Mouse (Mus musculus): Measurements from ENCODE around the gene Gm5148. TPM values are rescaled to one million over a fixed set of nuclear protein-coding genes. Genes with fewer than 3 reads are reported as not detected.

Gm5148 gene
- polyA plus RNA-seq, 1 experiment from 2014 or later, result 4.8 TPM

DNA sequence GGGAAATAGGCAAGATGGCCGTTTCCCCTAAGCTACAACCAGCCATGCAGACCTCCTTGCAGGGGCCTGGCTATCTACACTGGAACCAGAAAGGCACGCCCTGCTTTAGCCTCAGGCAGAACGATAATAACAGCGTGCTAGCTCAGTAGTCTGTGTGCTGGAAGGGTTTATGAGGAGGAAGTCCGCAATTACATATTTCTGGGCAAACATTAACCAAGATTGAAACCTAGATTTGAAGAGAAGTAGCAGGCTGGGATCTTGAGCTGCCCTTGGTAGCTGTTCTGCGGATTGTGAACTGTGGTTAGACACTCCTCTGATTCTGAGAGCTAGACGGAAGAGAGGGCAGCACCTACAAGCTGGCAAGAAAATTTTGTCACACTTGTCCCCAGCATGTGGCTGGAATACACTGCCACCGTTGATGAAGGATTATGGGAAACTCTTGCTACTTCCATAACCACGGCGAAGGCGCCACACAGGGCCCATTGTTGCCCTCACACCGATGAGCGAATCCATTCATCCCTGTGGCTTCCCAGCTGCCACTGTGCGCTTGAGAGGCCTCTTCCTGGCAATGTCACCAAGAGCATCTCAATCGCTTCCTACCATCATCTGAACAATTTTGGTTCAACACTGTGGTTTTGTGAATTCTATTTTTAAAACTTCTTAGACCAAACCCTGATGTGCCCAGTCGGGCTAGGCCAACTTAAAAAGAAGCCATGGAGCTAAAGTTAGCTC lies 23.9 kb upstream of the Gm5148 start:
- no peaks in the 10 kb centered on the region for H3K27me3 ChIP-seq (replicated peaks; ENCODE audit: control insufficient read depth, insufficient read depth, low read length)
- no peaks in the 10 kb centered on the region for H3K9me3 ChIP-seq (ENCODE audit: control insufficient read depth, low read length)
- 62% methylated on average over 16 of the region's 16 CpGs for WGBS
- H3K27ac ChIP-seq (ENCODE audit: low read depth, low read length), result no peak overlapping the region
- H3K9ac ChIP-seq (ENCODE audit: low read depth, low read length), result no peak overlapping the region
- ATAC-seq (replicated peaks; ENCODE audit: low FRiP score) (peak; percentile 93), DNase-seq (ENCODE audit: low spot score) (no peak)
- H3K4me2 ChIP-seq, result no peak overlapping the region
- H3K36me3 ChIP-seq (ENCODE audit: control insufficient read depth, insufficient read depth, low read length), result no peaks in the 10 kb centered on the region
- peaks cover 5% of the 10 kb centered on the region for H3K4me1 ChIP-seq (replicated peaks; ENCODE audit: control insufficient read depth, insufficient read depth, low read length)
- H3K4me3 ChIP-seq (ENCODE audit: low read depth, low read length), result no peak overlapping the region

DNA sequence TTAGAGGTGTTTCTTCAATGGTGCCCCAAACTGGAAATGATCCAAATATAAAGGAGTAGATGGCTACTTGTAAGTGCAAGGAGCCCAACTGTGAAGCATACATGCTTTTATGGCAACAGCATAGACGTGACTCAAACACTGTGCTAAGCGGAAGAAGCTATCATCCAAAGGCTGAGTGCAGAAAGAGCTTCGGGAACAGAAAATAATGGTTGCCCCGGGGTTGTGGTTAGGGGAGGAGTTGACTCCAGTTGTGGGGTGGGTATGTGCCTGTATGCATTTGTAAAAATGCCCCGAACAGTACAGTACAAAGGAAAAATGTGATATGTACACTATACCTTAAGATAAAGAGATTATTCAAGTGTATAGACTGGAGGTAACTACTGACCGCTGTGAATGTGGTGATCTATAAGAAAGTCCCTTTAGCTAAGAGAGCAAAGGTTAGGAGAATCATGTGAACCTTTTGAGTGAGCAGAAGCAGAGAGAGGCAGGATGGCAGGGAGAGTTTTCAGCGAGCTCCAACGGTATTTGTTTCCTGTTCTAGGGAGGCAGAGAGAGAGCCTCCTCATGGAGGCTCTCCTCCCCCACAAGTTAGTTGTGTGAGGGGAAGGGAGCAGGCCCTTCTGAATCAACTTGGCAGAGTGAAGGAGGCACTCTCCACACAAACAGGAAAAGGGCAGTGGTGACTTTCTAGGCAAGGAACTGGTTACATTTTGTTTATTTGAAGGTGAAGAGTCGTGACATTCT lies 23.1 kb upstream of the Gm5148 start:
- no peak overlapping the region for H3K4me3 ChIP-seq (ENCODE audit: low read depth, low read length)
- peak; percentile 49 for ATAC-seq (replicated peaks; ENCODE audit: low FRiP score)
- H3K4me1 ChIP-seq (replicated peaks; ENCODE audit: control insufficient read depth, insufficient read depth, low read length), result peaks cover 5% of the 10 kb centered on the region
- no peak overlapping the region for H3K27ac ChIP-seq (ENCODE audit: low read depth, low read length)
- no peak overlapping the region for H3K9ac ChIP-seq (ENCODE audit: low read depth, low read length)
- no peak overlapping the region for H3K4me2 ChIP-seq
- DNase-seq (ENCODE audit: low spot score), result no peak
- WGBS, result 62% methylated on average over 9 of the region's 9 CpGs
- no peaks in the 10 kb centered on the region for H3K36me3 ChIP-seq (ENCODE audit: control insufficient read depth, insufficient read depth, low read length)
- no peaks in the 10 kb centered on the region for H3K27me3 ChIP-seq (replicated peaks; ENCODE audit: control insufficient read depth, insufficient read depth, low read length)
- no peaks in the 10 kb centered on the region for H3K9me3 ChIP-seq (ENCODE audit: control insufficient read depth, low read length)

DNA sequence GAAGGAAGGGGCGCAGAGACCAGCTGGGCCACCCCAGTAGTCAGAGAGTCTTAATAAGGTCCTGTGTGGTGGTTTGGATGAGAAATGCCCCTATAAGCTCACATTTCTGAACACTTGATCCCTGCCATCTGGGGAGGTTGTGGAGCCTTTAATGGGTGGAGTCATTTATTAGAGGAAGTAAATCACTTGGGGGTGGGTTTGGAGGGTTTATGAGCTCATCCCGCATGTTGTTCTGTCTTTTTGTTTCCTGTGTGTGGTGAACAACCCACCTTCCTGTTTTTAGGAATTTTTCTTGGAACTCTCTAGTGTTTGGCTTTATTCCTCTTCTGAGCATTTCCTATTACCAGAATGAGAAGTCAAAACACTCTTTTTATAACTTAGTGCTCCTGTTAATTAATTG lies 19.8 kb upstream of the Gm5148 start:
- DNase-seq (ENCODE audit: low spot score) (no peak), ATAC-seq (replicated peaks; ENCODE audit: low FRiP score) (no peak)
- H3K4me1 ChIP-seq (replicated peaks; ENCODE audit: control insufficient read depth, insufficient read depth, low read length), result peaks cover 5% of the 10 kb centered on the region
- no peak overlapping the region for H3K9ac ChIP-seq (ENCODE audit: low read depth, low read length)
- no peaks in the 10 kb centered on the region for H3K9me3 ChIP-seq (ENCODE audit: control insufficient read depth, low read length)
- no peak overlapping the region for H3K4me2 ChIP-seq
- 71% methylated on average over 2 of the region's 2 CpGs for WGBS
- no peak overlapping the region for H3K27ac ChIP-seq (ENCODE audit: low read depth, low read length)
- H3K4me3 ChIP-seq (ENCODE audit: low read depth, low read length), result no peak overlapping the region
- no peaks in the 10 kb centered on the region for H3K36me3 ChIP-seq (ENCODE audit: control insufficient read depth, insufficient read depth, low read length)
- no peaks in the 10 kb centered on the region for H3K27me3 ChIP-seq (replicated peaks; ENCODE audit: control insufficient read depth, insufficient read depth, low read length)

DNA sequence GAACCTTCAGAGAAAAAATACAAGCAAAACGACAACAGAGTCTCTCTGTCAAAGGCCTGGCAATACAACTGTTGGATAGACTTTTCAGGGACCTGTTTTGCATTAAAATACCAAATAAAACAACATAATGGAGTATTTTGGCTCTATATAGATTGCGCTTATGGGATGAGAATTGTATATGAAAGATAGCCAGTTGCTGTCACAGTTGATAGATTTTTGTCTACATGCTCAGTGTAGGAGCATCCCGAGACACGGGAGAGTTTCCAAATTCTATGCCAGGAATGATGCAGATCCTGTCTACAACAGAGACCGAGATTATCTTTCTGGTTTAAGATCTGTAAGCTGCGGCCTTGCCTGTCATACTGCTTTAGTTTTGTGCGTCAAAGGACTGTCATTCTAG lies 15.7 kb upstream of the Gm5148 start:
- H3K4me1 ChIP-seq (replicated peaks; ENCODE audit: control insufficient read depth, insufficient read depth, low read length), result no peaks in the 10 kb centered on the region
- H3K4me2 ChIP-seq, result no peak overlapping the region
- H3K27ac ChIP-seq (ENCODE audit: low read depth, low read length), result no peak overlapping the region
- no peak overlapping the region for H3K4me3 ChIP-seq (ENCODE audit: low read depth, low read length)
- H3K36me3 ChIP-seq (ENCODE audit: control insufficient read depth, insufficient read depth, low read length), result no peaks in the 10 kb centered on the region
- no peaks in the 10 kb centered on the region for H3K9me3 ChIP-seq (ENCODE audit: control insufficient read depth, low read length)
- no peak for ATAC-seq (replicated peaks; ENCODE audit: low FRiP score)
- H3K9ac ChIP-seq (ENCODE audit: low read depth, low read length), result no peak overlapping the region
- WGBS, result 88% methylated on average over 7 of the region's 7 CpGs
- no peak for DNase-seq (ENCODE audit: low spot score)
- H3K27me3 ChIP-seq (replicated peaks; ENCODE audit: control insufficient read depth, insufficient read depth, low read length), result no peaks in the 10 kb centered on the region

DNA sequence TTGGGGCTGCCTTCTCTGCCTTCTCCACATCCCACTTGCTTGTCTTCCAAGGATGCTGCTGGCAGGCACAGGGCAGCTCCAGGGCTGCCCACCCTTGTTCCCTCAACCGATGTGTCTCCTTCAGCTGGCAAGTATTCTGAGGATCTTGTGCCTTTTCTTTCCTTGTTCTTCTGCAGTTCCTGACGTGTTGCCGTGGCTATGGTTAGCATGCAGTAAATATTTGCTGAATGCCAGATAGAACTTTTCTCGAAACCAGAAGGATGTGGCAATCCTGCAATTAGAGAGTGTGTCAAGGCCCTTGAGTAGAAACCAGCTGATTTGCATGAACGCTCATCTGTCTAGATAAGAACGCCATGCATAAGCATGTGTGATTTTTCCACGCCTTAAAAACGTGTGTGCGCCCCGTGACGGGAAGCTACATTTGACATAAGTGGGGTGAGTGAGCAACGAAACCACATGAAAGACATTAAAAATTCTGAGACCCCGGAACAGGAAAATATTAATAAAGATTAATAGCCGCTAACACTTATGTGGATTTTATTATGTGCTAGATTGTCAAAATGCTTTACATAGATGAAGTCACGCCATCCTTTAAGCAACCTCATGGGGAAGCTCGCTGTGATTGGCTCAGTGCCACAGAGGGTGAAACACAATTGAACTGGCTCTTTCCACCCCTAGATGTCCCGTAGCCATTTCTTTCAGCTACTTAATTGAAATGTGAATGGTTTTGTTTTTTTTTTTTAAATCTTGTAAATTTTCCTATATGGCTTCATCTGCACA lies 14.1 kb upstream of the Gm5148 start:
- no peaks in the 10 kb centered on the region for H3K9me3 ChIP-seq (ENCODE audit: control insufficient read depth, low read length)
- ATAC-seq (replicated peaks; ENCODE audit: low FRiP score) (no peak), DNase-seq (ENCODE audit: low spot score) (no peak)
- H3K27me3 ChIP-seq (replicated peaks; ENCODE audit: control insufficient read depth, insufficient read depth, low read length), result no peaks in the 10 kb centered on the region
- H3K4me1 ChIP-seq (replicated peaks; ENCODE audit: control insufficient read depth, insufficient read depth, low read length), result no peaks in the 10 kb centered on the region
- H3K27ac ChIP-seq (ENCODE audit: low read depth, low read length), result no peak overlapping the region
- no peak overlapping the region for H3K4me2 ChIP-seq
- H3K4me3 ChIP-seq (ENCODE audit: low read depth, low read length), result no peak overlapping the region
- no peaks in the 10 kb centered on the region for H3K36me3 ChIP-seq (ENCODE audit: control insufficient read depth, insufficient read depth, low read length)
- no peak overlapping the region for H3K9ac ChIP-seq (ENCODE audit: low read depth, low read length)
- 83% methylated on average over 17 of the region's 17 CpGs for WGBS

DNA sequence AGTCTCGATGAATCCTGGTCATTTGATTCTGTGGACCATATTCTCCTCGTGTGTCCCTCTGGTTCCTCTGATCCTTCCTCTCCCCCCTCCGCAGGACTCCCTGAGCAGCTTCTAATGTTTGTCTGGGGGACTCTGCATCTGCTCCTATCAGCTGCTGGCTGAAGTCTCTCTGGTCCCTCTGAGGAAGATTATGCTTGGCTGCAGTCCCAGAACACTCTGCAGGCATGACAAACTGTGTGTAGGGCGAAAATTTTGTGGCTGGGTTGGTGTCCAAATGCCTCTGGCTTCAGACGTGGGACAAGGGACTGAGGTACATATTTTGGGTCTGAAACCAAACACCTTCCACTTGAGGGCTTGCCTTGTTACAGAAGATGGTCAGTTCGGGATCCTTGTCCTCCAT lies 13.1 kb upstream of the Gm5148 start:
- Histone ChIP-seq H3K4me1 (replicated peaks; ENCODE audit: control insufficient read depth, insufficient read depth, low read length) (no peaks in the 10 kb centered on the region), H3K9me3 (ENCODE audit: control insufficient read depth, low read length) (no peaks in the 10 kb centered on the region), H3K27ac (ENCODE audit: low read depth, low read length) (no peak overlapping the region), H3K4me2 (no peak overlapping the region), H3K4me3 (ENCODE audit: low read depth, low read length) (no peak overlapping the region), H3K36me3 (ENCODE audit: control insufficient read depth, insufficient read depth, low read length) (no peaks in the 10 kb centered on the region), H3K27me3 (replicated peaks; ENCODE audit: control insufficient read depth, insufficient read depth, low read length) (no peaks in the 10 kb centered on the region), H3K9ac (ENCODE audit: low read depth, low read length) (no peak overlapping the region)
- ATAC-seq (replicated peaks; ENCODE audit: low FRiP score) (no peak), DNase-seq (ENCODE audit: low spot score) (no peak)
- WGBS, result 60% methylated on average over 6 of the region's 6 CpGs

DNA sequence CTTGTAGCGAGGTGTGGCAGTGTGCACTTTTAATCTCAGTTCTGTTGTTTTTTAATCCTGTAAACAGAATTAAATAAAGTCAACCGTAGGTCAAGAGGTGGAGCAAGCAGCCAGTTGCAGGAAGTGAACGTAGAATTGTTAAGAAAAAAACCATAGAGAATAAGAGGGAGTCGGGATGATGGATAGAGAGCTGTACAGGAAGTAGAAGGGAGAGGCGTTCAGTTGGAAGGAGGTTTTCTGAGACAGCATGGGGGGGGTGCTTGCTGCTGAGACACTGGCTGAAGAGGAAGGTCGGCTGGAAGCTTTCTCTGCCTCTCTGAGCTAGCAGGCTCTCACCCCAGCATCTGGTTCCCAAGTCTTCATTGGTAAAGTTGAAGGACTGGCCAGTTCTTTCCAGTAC lies 10.9 kb upstream of the Gm5148 start:
- 51% methylated on average over 6 of the region's 6 CpGs for WGBS
- no peaks in the 10 kb centered on the region for H3K27me3 ChIP-seq (replicated peaks; ENCODE audit: control insufficient read depth, insufficient read depth, low read length)
- DNase-seq (ENCODE audit: low spot score) (no peak), ATAC-seq (replicated peaks; ENCODE audit: low FRiP score) (no peak)
- H3K4me1 ChIP-seq (replicated peaks; ENCODE audit: control insufficient read depth, insufficient read depth, low read length), result no peaks in the 10 kb centered on the region
- H3K4me2 ChIP-seq, result no peak overlapping the region
- H3K4me3 ChIP-seq (ENCODE audit: low read depth, low read length), result no peak overlapping the region
- no peaks in the 10 kb centered on the region for H3K36me3 ChIP-seq (ENCODE audit: control insufficient read depth, insufficient read depth, low read length)
- no peak overlapping the region for H3K9ac ChIP-seq (ENCODE audit: low read depth, low read length)
- H3K9me3 ChIP-seq (ENCODE audit: control insufficient read depth, low read length), result no peaks in the 10 kb centered on the region
- no peak overlapping the region for H3K27ac ChIP-seq (ENCODE audit: low read depth, low read length)

DNA sequence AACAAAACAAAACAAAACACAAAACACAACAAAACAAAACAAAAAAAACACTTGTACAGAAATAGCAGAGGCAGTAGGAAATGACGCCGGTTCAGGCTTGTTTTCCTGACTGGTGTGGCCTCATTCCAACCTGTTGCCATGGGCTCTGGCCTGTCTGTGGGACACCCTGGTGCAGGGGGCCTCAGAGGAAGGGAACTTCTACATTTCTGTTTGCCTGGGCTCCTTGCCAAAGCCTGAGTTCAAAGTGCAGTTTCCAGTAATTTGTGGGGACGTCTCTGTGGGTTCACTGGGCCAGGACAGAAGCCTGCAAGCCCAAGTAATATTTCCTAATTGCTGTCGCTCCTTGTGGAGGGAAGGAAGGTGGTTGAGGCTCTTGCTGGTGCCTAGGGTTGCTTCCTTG lies 4.9 kb upstream of the Gm5148 start:
- H3K36me3 ChIP-seq (ENCODE audit: control insufficient read depth, insufficient read depth, low read length), result no peaks in the 10 kb centered on the region
- H3K27ac ChIP-seq (ENCODE audit: low read depth, low read length), result no peak overlapping the region
- no peak overlapping the region for H3K9ac ChIP-seq (ENCODE audit: low read depth, low read length)
- DNase-seq (ENCODE audit: low spot score) (no peak), ATAC-seq (replicated peaks; ENCODE audit: low FRiP score) (no peak)
- no peak overlapping the region for H3K4me3 ChIP-seq (ENCODE audit: low read depth, low read length)
- H3K4me1 ChIP-seq (replicated peaks; ENCODE audit: control insufficient read depth, insufficient read depth, low read length), result peaks cover 23% of the 10 kb centered on the region
- 46% methylated on average over 4 of the region's 4 CpGs for WGBS
- H3K27me3 ChIP-seq (replicated peaks; ENCODE audit: control insufficient read depth, insufficient read depth, low read length), result peaks cover 16% of the 10 kb centered on the region
- no peaks in the 10 kb centered on the region for H3K9me3 ChIP-seq (ENCODE audit: control insufficient read depth, low read length)
- H3K4me2 ChIP-seq, result no peak overlapping the region
